Mouse (Mus musculus): ENCODE measurements around the gene Cmip.
"Not testable (repeated sequence)": the region's sequence is repeated elsewhere in the genome, so short reads cannot be mapped to it uniquely, and the experiment has no call there.

Cmip gene

GRCm38 (mm10) chr8:117406081-117406480, 149.2 kb downstream of the Cmip start:
- no peak for ATAC-seq (ENCODE audit: insufficient number of reproducible peaks, low FRiP score, low TSS enrichment)

GRCm38 (mm10) chr8:117408634-117409033, 151.8 kb downstream of the Cmip start:
- ATAC-seq (ENCODE audit: insufficient number of reproducible peaks, low FRiP score, low TSS enrichment): no peak

DNA sequence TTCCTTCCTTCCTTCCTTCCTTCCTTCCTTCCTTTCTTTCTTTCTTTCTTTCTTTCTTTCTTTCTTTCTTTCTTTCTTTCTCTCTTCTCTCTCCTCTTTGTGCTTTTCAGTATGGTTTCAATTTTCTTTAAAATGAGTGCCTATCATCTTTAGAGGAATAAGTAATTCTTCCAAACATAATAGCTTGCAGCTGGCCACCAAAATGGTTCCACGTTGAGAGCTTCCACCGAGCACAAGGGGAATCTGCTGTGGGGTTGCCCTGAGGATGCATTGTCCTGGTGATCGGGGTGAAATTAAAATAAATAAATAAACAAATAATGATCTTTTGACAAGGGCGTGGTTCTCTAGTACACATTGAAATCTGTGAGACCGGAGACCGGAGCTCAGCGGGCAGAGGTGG, 152.2 kb downstream of the Cmip start:
- ATAC-seq (ENCODE audit: insufficient number of reproducible peaks, low FRiP score, low TSS enrichment): no peak

GRCm38 (mm10) chr8:117410391-117410790, 153.5 kb downstream of the Cmip start:
- no peak for ATAC-seq (ENCODE audit: insufficient number of reproducible peaks, low FRiP score, low TSS enrichment)

DNA sequence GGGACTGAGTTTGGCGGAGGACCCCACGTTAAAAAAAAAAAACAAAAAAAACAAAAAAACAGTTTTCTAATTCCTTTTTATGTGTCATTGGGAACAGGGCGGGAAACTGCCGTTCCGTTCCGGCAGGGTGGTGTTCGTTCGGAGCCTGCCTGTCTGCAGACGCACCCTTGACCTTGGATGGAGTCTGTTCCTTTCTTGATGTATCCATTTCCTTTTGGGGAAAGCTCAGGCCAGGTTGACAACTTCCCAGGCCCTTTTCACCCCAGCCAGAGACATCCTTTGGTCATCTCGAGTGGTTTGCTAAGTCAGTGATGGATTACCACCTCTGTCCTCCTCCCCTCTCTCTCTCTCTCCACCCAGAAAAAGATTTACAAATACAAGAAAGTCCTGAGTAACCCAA, 154.0 kb downstream of the Cmip start:
- ATAC-seq (ENCODE audit: insufficient number of reproducible peaks, low FRiP score, low TSS enrichment): no peak

GRCm38 (mm10) chr8:117412232-117412631, 155.4 kb downstream of the Cmip start:
- no peak for ATAC-seq (ENCODE audit: insufficient number of reproducible peaks, low FRiP score, low TSS enrichment)

DNA sequence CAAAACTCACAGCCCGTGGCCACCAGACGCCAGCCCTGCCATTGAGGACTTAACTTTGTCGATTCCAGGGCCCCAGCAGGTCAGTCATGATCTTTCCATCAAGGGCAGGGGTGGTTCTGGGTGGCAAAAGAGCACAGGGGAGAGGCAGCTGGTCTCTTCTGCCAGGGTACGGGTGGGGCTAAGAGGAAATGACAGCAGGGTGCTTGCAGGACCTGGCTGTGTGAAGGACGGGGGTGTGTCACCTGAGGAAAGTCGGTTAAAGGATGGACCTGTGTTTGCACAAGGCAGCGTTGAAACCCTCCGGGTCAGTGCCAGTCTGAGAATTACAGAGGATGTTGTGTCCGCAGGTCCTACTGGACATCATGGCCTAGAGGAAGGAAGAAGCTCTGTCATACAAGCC, 161.0 kb downstream of the Cmip start:
- no peak for ATAC-seq (ENCODE audit: insufficient number of reproducible peaks, low FRiP score, low TSS enrichment)

GRCm38 (mm10) chr8:117420841-117421534, 164.1 kb downstream of the Cmip start:
- no peak for ATAC-seq (ENCODE audit: insufficient number of reproducible peaks, low FRiP score, low TSS enrichment)

DNA sequence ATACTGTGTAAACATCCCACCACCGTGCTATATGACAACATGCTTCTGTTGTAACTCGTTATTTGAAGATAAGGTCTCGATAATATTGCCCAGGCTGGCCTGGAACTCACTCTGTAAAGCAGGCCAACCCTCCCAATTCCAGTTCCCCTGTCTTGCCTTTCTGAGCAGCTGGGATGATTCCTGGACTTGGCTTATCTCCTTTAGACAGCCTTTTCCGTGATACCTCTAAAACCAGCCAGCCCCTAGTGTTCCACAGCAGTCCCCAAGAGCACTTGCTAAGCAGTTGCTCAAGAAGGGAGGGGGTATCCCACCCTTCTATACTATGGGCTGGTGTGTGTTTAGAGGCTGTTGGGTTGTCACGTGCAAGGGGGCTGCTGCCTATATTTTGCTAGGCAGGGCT, 165.0 kb downstream of the Cmip start:
- no peak for ATAC-seq (ENCODE audit: insufficient number of reproducible peaks, low FRiP score, low TSS enrichment)

DNA sequence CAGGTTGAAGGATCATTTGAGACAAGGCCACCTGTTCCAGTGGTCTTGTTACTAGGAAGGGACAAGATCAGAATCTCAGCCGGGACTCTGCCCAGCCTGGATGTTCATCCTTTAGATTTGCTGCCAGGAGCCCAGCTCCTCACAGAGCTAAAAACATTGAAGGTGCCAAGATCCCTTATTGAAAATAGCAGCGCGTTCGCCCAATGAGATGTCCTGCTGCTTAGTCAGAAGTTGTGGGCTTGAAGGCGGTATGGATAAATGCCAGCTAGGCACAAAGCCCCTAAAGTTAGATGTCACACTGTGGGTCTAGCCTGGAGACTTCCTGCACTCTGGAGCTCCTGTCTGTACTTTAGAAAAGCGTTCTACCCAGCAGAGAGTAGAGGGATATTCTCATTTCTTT, 165.5 kb downstream of the Cmip start:
- ATAC-seq (ENCODE audit: insufficient number of reproducible peaks, low FRiP score, low TSS enrichment): no peak

DNA sequence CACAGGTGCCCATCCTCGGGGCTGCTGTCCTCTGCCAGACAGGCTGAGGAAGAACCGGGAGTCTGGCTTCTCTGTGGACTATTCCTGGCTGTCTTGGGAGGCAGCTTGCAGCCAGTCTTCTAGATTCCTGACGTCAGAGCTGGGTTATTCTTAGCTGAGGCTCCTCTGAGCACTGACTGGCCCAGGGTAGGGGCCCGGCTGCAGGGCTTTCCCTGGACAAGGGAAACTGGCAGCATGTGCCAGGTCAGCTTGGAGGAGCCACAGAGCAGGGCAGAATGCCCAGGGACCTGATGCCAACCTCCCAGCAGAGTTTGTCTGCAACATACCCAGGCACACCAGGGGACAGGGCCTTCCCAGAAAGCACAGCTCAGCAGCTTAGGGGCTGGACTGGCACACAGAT, 166.2 kb downstream of the Cmip start:
- peak; percentile 94 for ATAC-seq (ENCODE audit: insufficient number of reproducible peaks, low FRiP score, low TSS enrichment)

- ATAC-seq (ENCODE audit: insufficient number of reproducible peaks, low FRiP score, low TSS enrichment): not testable (repeated sequence)
Observed at GRCm38 (mm10) chr8:117427816-117428215, 171.0 kb downstream of the Cmip start.

GRCm38 (mm10) chr8:117428524-117429162, 171.8 kb downstream of the Cmip start:
- no peak for ATAC-seq (ENCODE audit: insufficient number of reproducible peaks, low FRiP score, low TSS enrichment)

GRCm38 (mm10) chr8:117430624-117431023, 173.8 kb downstream of the Cmip start:
- no peak for ATAC-seq (ENCODE audit: insufficient number of reproducible peaks, low FRiP score, low TSS enrichment)

DNA sequence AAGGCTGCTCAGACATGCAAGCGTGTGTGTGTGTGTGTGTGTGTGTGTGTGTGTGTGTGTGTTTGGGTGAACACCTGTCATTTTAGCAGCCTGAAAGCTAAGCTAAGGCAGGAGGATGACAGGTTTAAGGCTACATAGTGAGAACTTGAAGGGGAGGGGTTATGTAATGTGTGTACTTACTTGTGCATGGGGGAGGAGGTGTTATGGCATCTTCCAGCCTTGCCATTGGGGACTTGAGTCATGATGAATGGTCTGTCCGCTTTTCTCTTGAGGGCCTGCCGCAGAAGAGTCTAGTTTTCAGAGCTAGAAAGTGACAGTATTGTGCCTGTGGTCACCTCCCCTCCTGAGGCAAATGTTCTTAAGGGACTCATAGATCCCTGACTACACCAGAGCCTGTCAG, 174.7 kb downstream of the Cmip start:
- no peak for ATAC-seq (ENCODE audit: insufficient number of reproducible peaks, low FRiP score, low TSS enrichment)

DNA sequence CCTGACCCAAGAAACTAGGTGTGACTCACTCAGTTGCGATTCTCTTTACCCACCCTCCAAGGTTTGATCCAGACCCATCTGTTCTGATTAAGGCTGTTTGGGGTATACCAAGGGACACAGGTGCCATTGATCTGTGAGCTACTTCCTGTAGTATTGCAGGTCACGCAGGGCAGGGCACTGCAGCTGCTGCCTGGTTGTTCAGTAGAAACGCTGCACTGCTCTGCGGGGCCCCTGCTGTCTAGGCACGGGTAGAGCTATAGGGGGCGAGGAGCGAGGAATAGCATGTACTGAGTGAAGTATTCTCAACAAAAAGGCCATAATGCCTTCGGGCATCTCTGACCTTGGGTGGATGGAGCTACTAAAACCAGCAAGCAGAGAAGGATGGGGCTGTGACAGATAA, 175.2 kb downstream of the Cmip start:
- no peak for ATAC-seq (ENCODE audit: insufficient number of reproducible peaks, low FRiP score, low TSS enrichment)

DNA sequence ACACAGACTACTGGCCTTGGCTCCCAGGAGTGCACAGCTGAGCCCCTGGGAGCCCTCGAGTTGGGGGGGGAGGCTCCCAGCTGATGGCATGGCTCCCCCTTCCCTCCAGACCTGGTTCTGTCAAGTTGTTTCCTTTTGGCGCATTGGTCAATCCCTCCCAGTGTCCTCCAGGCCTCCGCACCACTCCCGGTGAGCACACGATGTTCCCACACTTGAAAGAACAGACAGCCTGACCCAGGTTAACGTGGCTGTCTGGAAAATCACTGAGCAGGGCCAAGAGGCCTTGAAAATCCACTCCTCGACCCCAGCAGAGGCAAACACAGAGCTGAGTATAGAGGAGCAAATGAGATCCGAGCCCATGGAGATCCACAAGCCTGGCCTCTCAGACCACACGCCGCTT, 177.1 kb downstream of the Cmip start:
- no peak for ATAC-seq (ENCODE audit: insufficient number of reproducible peaks, low FRiP score, low TSS enrichment)

DNA sequence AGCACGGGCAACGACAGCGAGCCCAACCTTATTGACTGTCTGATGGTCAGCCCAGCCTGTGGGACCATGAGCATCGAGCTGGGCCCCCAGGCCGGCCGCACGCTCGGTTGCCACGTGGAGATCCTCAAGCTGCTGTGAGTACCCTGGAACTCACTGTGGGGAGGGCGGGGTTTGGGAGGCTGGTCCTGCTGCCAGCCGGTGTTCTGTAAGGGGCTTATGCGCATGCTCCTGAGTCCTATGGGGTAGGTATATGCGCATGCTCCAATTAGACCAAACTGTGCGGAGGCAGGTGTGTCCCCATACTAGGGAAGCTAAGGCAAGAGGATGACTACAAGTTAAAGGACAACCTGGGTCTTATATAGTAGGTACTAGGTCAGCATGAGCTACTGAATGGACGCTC, 179.9 kb downstream of the Cmip start:
- ATAC-seq (ENCODE audit: insufficient number of reproducible peaks, low FRiP score, low TSS enrichment): no peak

DNA sequence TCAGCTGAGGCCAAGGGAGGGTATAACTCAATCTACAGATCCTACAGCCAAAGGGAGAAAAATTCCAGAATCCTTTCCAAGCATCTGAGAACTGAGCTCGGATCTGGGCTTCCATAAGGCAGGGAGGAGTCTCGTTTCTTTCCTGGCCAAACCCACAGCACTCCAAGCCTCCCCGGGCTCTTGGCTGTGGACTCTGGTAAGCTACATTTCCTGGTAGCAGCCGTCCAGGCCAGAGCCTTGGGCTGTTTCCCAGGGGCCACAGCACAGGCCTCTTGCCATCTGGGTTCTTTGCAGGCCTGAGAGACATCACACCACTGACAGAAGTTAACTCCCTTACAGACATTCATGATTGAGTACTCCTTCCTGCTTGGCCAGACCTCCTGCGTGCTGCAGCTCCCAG, 180.8 kb downstream of the Cmip start:
- ATAC-seq (ENCODE audit: insufficient number of reproducible peaks, low FRiP score, low TSS enrichment): peak; percentile 70

DNA sequence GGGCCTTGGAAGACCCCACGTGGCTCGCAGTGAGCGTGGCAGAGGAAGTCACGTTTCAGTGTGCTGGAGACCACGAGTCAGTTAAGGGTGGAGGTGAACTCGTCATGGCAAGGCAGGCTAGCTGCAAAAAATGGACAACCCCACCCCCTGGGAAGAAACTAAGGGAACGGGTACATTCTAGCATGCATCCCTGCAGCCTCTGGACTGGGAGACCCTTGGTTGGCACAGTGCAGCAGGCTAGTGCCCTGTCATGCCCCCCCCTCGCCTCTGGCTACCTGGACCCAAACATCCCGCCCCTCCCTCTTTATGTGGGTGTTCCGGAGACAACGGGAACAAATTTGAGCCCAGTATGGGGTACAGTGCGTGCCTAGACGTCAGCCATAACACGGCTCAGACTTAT, 183.5 kb downstream of the Cmip start:
- no peak for ATAC-seq (ENCODE audit: insufficient number of reproducible peaks, low FRiP score, low TSS enrichment)

DNA sequence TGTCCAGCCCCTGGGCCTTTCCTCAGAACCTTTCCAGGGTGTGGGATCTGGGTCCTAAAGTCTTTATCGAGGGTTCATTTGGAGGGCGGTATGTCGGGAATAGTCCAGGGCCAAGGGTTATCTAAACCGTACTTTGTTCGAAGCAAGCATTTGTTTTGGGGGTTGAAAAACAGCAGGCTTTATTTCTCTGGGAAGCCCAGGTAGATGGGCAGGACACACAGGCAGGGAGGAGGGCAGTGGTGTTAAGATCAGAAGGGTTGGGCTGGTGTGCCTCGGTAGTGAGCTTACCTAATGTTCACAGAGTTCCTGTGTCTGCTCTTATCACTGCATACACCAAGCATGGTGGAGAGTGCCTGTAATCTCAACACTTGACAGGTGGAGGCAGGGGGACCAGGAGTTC, 183.9 kb downstream of the Cmip start:
- no peak for ATAC-seq (ENCODE audit: insufficient number of reproducible peaks, low FRiP score, low TSS enrichment)

GRCm38 (mm10) chr8:117445507-117445906, 188.6 kb downstream of the Cmip start:
- no peak for ATAC-seq (ENCODE audit: insufficient number of reproducible peaks, low FRiP score, low TSS enrichment)
